Mouse (Mus musculus): Measurements from ENCODE around the gene Dgki.

DNA sequence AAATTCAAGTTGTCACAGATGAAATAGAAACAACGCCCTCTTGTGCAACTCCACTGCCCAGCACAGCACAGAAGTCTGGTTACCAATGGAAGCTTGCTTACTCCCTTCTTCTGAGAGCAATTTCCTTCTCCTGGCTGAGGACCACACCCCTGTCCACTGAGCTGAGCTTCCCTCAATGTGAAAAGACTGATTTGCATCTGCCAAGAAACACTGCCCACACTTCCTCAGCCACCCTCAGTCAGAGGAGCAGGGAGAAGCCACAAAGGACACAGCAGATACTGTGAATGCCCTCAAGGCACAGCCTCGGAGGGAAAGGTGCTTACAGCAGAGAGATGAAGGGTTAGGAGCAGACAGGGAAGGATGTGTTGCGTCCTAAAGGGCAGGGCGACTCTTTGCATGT is 149.9 kb downstream of the Dgki start:
- TF ChIP-seq SIN3A (IDR thresholded peaks at IDR 0.05; ENCODE audit: low read length) (no peak), POLR2AphosphoS5 (IDR thresholded peaks at IDR 0.05; ENCODE audit: borderline replicate concordance, low read depth, low read length) (no peak), CTCF (IDR thresholded peaks at IDR 0.05 in 2 of 3, conservative IDR thresholded peaks at IDR 0.05 in 1 of 3; ENCODE audit: control insufficient read depth in 1 of 3, insufficient read depth in 1 of 3, low read depth in 2 of 3, low read length in 3 of 3, poor library complexity in 1 of 3, severe bottlenecking in 1 of 3) (no peak), GATA1 (IDR thresholded peaks at IDR 0.05; ENCODE audit: low read depth, low read length) (no peak), ZC3H11A (IDR thresholded peaks at IDR 0.05; ENCODE audit: low read depth, low read length) (no peak), USF1 (IDR thresholded peaks at IDR 0.05; ENCODE audit: low read depth, low read length) (no peak), SMC3 (IDR thresholded peaks at IDR 0.05; ENCODE audit: low read depth, low read length) (no peak), POLR2AphosphoS2 (IDR thresholded peaks at IDR 0.05; ENCODE audit: low read length) (no peak), UBTF (IDR thresholded peaks at IDR 0.05; ENCODE audit: borderline replicate concordance, insufficient read depth, low read depth, low read length) (no peak), EP300 (IDR thresholded peaks at IDR 0.05; ENCODE audit: low read depth in 1 of 2, low read length in 2 of 2) (no peak), ETS1 (IDR thresholded peaks at IDR 0.05; ENCODE audit: low read depth, low read length) (no peak), MYC (IDR thresholded peaks at IDR 0.05; ENCODE audit: low read depth, low read length) (no peak), CHD2 (IDR thresholded peaks at IDR 0.05; ENCODE audit: low read length) (no peak), E2F4 (IDR thresholded peaks at IDR 0.05; ENCODE audit: borderline replicate concordance, low read depth, low read length) (no peak)
